Mouse (Mus musculus) layer of hippocampus, adult 9-11 months (tissue): ENCODE results near the gene Bmp10.
A peak's percentile ranks its signal among the peaks of the same experiment; 100 is the strongest.

Source experiments
- DNase-seq: peaks from one replicate; pipeline ENCODE4 v3.0.0; 2022

Gene Bmp10

DNA sequence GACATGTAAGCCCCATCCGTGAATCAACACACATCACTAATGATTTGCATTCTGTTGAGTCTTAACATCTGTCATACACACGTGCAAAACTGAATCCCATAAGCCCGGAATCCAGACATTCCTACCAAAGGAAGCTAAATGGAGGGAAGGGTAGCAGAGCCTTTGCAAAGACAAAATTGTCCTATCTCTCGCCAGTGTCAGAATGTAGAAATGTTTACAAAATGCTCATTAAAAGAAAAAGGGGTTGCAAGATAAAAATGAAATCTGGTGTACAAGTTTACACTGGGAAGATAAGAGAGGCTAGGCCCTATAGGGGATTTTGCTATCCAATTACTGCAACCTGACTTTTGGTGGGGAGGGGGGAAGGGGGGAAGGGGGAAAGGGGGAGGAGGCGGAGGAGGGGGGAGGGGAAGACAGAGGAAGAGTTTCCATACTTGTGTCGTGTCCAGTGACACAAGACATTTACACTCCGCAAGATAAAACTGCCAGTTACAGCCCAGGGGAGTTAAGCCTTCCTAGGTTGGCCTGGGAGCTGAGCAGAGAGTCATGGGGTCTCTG, at the start of gene Bmp10:
TSS of gene Bmp10 (plus strand) at position 508 of the 558 bp plus-strand sequence.
- DNase-seq: no peak

DNA sequence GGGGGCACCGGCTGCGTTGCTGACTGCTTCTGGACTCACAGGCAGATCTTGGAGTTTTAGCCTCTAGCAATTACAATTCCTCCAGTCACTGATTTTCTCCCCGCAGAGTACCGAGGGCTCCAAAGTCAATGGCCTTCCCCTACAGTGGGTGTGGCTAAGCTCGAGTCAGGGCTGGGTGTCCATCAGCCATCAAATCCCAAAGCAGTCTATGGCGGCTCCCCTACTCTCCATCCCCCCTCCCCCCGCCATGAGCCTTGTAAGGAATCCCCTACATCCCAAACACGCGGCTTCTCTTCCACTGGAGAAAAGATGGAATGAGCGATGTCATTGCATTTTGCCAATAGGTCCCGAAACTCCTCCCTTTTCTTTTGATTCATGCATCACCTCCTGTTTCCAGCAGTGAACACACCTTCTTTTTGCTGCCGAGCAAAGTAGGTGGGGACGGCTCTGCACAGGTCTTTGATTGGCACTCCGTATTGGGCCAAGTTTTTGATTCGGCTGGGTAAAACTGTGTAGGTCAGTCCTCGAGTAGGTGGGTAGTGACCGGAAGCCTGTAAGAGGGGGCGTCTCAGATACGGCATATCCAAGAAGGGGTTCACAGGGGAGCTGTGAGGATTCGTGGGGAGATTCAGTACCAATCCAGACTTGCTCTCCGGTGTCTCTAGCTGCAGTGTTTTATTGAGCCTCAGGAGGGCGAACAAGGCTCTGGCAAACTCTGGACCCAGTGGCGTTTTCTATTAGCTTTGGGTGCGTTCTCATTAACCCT, 44.7 kb upstream of the Bmp10 start:
- no peak for DNase-seq

DNA sequence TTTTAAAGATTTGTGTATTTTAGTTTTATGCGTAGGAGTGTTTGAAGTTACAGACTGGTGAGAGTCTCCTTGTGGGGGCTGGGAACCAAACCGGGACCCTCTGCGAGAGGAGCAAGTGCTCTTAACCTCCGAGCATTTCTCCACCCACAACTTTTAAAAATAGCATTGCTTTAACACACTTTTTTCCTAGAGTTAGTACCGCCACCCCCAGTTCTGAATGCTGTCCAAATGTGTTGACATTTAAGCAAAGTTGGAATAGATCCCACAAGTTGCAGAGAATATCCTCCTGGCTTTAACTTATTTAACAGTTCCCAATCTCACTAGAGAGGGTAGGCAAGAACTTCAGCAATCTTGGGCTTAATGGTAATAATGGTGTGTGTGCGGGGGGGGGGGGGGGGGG, 44.0 kb upstream of the Bmp10 start:
- DNase-seq: peak; percentile 26

DNA sequence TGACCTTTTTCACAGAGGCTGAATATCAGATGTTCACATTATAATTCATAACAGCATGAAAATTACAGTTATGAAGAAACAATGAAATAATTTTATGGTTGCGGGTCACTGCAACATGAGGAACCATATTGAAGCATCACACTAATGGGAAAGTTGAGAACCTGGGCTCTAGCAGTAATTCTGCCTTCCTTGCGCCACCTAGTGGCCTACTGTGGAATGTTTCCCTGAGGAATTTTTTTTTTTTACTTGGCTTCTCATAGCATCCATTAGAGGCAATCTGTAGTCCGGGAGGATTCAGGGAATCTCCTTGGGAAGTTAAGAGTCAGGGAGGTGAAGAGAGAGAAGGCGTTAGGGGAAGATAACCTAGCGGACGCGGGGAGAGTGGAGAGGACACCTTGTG, 42.6 kb upstream of the Bmp10 start:
- DNase-seq: peak; percentile 23

DNA sequence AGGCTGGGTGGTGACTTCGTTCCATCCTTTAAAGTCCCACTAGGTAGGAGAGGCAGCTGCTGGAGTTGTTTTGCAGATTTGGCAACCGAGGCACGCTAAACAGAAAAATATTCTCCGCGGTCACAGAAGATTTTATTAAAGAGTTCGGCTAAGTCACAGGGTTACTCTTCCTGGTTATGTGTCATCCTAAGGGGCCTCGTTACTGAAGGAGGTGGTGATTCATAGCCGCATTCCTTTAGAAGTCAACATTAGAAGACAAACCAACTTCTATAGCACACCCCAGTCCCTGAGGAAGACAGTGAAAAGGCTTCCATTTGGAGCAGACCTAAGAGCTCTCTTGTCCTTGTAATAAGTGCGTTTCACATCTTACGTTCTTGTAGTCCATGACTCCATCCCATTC, 42.1 kb upstream of the Bmp10 start:
- no peak for DNase-seq

DNA sequence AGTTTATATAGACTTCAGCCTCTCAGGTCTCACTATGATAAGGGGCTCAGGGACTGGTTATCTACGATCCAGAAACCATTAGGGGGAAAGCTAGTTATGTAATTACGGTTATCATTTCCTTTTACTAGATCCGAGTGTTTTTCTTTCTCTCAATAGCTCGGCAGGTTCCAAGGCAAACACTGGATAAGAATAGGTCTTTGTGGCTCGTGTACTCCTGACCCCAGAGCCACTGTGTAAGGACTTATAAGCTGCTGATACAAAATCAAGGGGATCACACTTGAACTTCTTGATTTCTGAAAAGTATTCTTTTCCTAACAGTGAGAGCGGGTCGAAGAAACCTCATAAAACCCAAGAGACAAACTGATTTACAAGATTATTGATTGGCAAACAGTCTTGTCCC, 39.9 kb upstream of the Bmp10 start, which contains the start of gene Gkn3:
TSS of gene Gkn3 (minus strand) at position 59 of the 400 bp plus-strand sequence.
- no peak for DNase-seq

DNA sequence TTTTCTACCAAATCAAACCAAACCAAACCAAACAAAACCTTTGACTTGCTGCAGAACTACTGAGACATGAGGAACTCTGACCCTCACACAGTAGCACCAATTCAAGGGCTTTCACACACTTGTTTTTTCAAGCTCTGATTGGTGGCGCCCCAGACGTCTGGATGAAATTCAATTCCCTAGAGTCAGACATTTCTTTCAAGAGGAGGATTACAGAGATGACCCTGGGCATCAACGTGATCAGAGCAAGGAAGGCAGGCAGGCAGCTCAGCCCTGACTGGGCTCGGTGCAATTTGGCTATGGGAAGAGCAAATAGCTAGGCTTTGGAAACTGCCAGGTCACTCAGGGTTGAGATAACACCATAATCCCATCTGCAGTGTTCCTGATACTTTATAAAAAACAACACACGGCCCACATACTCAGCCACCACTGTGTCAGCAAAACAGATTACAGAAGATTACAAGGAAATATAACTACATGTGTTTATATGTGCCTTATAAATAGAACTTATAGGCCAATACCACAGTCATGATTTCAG, 39.3 kb upstream of the Bmp10 start:
- DNase-seq: no peak

DNA sequence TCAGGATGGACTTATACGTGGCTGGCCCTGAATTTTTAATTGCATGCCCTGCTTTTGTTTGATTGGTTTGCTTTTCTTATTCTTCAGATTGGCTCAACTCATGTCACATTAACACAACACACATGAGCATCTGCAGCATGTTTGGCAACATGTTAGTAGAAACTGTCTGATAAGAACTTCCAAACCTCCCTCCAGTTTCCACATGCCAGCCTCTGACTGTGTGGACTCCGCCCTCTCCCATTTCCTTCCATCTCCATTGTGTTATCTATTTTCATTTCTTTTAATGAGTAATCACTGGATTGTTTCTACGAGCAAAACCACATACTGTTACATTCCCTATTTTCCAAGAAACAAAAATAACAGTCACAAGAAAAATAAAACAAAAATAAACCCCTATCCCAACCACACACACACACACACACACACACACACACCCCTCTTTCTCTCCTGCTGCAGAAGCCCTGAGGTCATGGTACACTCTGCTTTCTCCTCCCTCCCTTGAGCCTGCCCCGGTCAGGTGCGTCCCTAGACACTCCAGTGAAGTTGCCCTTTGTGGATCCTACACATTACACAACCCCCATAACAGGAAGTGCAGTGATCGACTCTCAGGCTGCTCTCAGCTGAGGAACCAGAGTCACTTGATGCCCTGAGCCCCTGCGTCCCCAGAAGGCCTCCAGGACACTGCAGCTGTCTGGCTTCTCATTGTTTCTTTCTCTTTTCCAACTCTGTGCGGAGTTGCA, 35.2 kb upstream of the Bmp10 start:
- DNase-seq: no peak

DNA sequence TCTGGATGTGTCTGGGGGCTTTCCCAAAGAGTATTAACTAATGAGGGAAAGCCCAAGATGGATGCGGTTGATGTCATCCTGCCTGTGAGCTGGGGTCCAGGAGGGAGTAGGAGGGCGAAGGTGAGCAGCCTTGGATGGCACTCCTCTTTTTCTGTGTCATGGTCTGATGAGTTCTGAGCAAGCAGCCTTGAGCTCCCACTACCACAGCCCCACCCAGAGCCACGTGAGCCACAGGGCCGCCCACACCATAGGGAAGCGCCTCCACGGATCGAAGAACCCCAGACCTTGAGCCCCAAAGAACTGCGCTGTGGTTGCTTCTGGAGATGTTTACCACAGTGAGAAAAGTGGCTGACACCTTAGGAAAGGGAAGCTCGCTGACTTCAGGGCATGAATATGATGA, 34.0 kb upstream of the Bmp10 start:
- no peak for DNase-seq

DNA sequence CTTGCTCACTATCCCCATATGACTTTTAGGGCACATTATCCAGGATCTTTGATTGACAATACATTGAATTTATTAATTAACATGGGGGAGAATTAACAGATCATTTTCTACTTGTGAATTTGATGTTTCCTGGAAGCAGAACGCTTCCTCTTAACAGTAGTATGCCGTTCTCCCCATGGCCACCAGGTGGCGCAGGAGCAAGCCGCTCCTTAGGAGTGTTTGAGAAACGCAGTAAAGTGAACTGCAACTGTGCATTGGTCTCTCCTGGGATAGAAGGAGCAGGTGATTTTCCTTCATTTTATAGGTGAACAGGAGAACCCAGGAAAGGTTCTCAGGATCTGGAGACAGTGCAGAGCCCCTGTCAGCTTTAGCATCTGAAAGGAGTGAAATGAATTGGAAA, 29.7 kb upstream of the Bmp10 start:
- DNase-seq: peak; percentile 31

DNA sequence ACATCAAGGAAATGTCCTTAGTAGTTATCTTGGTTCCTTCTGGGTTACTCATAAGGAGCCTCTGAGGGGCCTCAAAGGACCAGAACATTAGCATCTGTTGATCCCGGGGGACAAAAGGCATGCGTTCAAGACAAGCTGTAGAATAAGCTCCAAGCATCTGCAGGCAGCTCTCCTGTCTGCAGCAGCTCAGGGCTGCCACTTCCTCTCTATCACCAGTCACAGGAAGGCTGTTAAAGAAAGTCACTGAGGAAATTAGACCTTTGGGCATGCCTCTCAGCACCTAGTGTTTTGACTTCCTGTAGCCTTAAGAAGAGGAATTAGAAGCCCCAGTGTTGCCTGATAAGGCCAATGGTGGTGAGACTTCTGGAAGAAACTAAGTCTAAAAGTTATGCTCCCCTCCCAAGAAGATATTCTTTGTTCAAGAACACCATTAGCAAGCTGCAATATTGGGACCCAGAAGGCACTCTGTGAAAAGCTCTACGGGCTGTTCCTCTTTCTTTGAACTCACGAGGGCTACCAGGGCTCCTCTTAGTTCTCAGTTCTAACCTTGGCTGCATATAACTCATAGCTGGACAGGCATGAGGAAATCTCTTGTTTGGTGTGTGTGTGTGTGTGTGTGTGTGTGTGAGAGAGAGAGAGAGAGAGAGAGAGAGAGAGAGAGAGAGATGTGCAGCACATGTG, 28.8 kb upstream of the Bmp10 start:
- no peak for DNase-seq

DNA sequence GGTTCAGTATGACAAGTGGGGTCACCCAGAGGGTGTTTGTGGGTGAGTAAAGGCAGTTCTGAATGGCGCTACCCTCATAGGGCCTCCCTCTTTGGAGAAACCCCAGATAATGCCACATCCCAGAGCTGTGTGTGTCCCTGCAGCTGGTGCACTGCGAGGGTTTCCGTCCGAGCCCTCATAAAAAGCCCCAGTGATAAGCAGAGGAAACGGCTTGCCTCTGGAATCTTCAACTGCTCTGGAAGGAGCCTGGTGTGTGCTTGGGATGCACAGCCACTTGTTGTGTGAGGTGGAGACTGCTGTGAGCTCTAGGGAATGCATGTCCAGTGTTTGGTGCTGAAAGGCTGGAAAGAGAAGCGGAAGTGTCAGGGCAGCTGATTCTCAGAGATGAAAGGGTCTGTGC, 27.3 kb upstream of the Bmp10 start:
- DNase-seq: no peak

DNA sequence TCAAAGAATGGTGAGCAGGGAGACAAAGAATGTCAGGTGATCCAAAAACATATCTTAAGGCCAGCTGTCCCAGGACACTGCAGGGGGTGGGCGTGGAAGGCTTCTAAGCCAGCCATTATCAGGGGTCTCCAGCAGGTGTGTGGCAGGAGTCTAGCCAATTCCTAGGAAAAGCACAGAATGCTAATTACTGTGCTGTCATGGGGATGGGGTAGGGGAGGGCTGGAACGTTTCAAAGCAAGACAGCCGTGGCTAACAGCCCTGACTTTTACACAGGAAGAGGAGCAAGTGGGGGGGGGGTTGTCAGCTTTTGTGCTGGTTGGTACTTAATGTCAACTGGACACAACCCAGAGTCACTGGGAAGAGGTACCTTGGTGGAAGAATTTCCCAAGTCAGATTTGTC, 16.8 kb upstream of the Bmp10 start:
- DNase-seq: no peak

DNA sequence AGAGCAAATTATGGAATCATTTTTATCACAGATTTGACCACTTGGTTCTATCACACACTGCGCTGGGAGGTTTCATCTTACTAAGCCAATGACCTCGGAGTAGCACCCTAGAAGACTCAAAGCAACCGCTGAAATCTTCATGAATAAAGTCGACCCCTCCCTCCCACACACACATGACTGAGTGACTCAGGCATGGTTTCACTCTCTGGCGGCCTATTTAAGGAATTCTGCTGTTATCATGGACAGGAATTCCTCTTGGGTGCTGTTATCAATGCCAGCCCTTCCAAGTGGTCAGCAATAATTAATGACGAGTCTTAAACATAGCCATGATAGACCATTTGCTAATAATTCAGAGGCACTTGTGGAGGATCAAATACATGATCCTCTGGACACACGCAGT, 6.5 kb upstream of the Bmp10 start:
- DNase-seq: no peak

DNA sequence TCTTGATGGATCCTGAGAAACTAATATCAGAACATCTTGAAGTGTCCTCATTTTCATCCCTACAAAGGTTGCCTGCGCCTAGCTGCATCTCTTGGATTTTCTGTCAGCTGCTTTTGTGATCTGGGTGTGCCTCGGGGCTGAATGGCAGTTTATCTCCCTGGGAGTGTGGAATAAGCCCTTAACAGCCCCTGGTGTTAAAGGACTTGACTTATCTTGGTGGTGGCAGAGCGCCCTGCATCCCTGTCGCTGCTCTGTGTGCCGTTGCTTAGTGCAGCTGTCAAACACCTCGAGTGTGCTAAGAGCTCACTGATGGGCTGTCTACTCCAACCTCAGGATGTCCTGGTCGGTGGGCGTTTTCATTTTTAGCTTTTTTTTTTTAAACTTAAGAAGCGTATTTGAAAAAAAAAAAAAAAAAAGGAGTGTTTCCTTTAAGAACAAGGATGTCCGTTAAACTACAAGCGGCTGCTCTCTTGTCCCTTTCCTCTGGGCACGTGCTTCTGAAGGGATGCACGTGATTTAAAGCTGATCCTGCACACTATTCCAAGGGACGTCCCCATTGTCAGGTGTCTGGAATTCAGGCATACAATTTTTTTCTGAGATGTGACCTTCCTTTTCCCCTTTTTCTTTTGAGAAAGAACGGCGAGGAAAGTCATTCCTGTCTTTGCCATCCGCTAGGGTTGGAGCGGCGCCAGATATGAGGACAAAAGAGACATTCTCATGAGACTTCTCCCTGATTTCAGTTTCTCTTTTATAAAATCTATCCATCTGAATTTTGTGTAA, 4.6 kb upstream of the Bmp10 start:
- DNase-seq: no peak

DNA sequence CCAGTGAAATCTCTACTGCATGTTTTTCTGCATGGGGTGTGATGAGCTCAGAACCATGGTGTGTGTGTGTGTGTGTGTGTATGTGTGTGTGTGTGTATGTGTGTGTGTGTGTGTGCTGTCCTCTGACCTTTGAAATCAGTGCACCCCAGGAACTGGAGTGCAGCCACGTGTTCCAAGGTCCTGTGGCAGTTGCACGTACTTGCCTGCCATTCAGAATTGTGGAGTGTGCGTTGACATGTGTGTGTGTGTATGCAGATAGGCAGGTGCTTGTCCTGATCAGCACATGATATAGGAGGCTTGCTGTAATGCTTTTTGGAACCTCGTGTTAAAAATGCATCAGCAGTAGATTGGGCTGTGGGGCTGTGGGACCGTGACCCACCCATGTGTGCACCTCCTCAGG, 1.8 kb upstream of the Bmp10 start:
- DNase-seq: no peak

DNA sequence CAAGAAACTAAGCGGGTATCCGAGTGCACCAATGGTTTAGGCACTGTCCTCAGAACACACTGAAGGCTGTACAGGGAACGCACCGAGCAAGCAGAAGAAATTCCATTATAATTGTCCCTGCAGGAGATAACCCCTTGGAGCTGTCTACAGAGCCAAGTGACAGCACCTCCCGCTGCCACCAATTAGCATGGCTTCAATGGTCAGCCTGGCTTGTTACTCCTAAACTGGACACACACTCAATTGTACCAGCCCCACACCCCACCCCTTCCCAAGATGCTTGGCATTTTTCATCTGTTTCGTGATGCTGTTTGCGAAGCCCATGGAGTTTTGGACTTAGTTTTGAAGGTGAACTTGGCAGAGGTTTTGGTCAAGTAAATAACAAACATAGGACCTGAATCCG, 1.2 kb upstream of the Bmp10 start:
- DNase-seq: no peak

DNA sequence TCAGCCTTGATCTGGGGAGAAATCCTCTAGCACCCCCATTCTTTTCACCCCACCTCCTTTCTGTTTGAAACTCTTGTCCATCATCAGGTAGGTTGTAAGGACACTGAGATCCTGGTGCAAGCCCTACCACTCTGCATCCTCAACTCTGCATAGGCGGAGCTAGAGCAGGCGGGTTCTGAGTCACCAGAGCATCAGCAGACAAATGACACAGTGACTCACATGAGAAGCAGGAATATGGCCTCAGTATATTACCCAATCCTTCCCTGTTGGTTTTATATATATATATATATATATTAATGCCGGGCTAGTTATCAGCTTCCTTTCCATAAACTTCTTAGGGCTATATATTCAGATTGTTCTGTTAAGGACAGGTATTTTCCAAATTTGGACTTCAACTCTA, 7.0 kb downstream of the Bmp10 start:
- DNase-seq: no peak

DNA sequence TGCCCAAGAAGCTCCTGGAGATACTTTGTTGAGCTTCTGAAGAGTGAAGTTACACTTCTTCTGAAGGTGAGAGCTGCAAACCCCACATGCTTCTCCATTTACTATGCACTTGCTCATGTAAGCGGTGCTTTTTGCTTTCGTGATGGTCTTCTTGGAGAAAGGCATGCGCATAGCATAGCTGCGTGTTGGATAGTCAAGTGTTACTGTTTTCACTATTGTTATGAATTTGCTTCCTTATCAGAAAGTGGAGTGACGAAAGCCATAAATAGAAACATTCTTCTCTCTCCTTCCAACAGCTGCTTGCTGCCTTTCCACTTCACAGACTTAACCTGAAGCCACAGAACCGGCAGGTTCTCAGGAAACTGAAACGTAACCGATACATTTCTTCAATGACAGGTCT, 8.0 kb downstream of the Bmp10 start:
- DNase-seq: no peak

DNA sequence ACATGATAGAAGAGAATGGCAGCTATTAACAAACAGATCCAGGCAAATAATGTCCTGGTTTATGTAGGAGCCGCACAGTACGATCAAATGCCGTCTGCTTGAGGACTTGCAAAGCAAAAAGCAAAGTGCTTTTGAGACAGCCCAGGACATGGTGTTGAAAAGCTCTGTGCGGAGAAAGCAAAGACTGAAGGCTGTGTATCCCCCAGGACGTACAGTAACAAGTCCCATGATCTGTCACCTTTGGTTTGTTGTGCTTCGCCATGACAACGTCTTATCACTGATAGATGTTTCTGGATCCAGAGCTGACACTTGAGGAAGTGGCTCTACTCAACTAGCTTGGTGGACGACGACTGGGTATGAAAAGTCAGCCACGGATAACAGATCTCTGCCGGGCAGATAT, 14.5 kb downstream of the Bmp10 start:
- DNase-seq: no peak

DNA sequence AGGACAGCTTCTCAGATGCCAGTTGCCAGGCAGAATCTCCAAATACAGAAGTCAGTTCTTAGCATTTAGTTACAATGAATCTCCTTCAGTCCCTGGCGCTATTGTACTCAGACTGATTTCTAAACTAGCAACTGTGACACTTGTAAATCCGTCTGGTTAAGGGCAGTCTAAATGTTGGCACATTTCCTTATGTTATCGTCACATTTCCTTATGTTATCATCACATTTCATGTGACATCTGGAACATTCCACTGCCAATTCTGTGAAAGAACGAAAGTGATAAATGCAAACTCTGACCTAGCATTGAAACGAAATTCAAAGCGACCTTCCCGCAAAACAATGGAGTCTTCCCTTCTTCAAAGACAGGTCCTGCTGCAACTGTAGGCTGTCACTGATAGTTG, 16.4 kb downstream of the Bmp10 start:
- no peak for DNase-seq

DNA sequence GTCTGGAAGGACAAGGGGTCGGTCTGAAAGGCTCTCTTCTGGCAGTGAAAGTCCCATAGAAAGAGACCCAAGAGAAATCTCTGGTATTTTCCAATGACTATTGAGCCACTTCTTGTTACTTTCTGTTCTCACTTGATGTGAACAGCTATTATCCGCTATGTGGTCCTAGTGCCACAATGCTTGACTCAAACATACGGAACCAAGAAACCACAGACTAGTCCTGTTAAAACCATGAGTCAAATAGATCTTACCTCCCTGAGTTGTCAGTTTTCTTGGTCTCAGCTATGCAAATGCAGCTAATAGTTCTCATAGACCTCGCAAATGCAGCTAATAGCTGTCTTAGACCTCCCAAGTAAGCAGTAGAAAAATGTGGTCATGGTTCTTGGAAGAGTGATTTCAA, 18.4 kb downstream of the Bmp10 start:
- DNase-seq: no peak

DNA sequence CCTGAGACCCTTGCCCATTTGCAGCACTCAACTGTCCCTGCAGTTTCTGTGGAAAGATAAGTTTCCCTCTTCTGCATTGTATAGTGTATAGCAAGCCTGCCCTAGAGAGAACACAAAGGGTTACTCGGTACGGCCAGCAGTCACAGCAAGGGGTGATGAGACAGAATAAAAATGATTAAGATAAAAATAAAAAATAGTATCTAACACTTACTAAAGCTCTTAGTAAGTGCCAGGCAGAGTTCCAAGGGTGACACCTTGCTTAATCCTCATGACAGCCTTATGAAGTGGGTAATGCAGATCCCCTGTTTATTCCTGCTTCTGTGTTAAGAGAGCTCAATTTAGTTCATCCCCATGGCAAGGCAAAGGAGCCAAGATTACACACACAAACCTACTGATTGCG, 20.7 kb downstream of the Bmp10 start:
- no peak for DNase-seq
